Mouse (Mus musculus): Measurements from ENCODE around the gene Slc4a1ap.
"Not testable (repeated sequence)": the region's sequence is repeated elsewhere in the genome, so short reads cannot be mapped to it uniquely, and the experiment has no call there.

Gene Slc4a1ap

GRCm38 (mm10) chr5:31567951-31568657 is 41.3 kb downstream of the Slc4a1ap start:
- no peak for DNase-seq (ENCODE audit: low spot score)

- peak; percentile 35 for DNase-seq (ENCODE audit: low spot score)
Observed at GRCm38 (mm10) chr5:31571023-31571608, 44.3 kb downstream of the Slc4a1ap start.

GRCm38 (mm10) chr5:31573722-31574121 is 46.9 kb downstream of the Slc4a1ap start:
- no peak for DNase-seq (ENCODE audit: low spot score)

- no peak for DNase-seq (ENCODE audit: low spot score)
Observed at GRCm38 (mm10) chr5:31576539-31576975, 49.8 kb downstream of the Slc4a1ap start.

GRCm38 (mm10) chr5:31581263-31581662 is 54.5 kb downstream of the Slc4a1ap start:
- DNase-seq (ENCODE audit: low spot score): no peak

GRCm38 (mm10) chr5:31581932-31582331 is 55.1 kb downstream of the Slc4a1ap start:
- DNase-seq (ENCODE audit: low spot score): no peak

GRCm38 (mm10) chr5:31583261-31583660 is 56.5 kb downstream of the Slc4a1ap start:
- no peak for DNase-seq (ENCODE audit: low spot score)

GRCm38 (mm10) chr5:31585526-31585925 is 58.7 kb downstream of the Slc4a1ap start:
- DNase-seq (ENCODE audit: low spot score): no peak

GRCm38 (mm10) chr5:31588016-31588415 is 61.2 kb downstream of the Slc4a1ap start:
- no peak for DNase-seq (ENCODE audit: low spot score)

GRCm38 (mm10) chr5:31588672-31589071 is 61.9 kb downstream of the Slc4a1ap start:
- not testable (repeated sequence) for DNase-seq (ENCODE audit: low spot score)

GRCm38 (mm10) chr5:31589711-31590319 is 63.0 kb downstream of the Slc4a1ap start:
- DNase-seq (ENCODE audit: low spot score): no peak

- no peak for DNase-seq (ENCODE audit: low spot score)
Observed at GRCm38 (mm10) chr5:31591122-31591521, 64.3 kb downstream of the Slc4a1ap start.

GRCm38 (mm10) chr5:31595868-31596267 is 69.1 kb downstream of the Slc4a1ap start:
- no peak for DNase-seq (ENCODE audit: low spot score)

GRCm38 (mm10) chr5:31596481-31597429 is 70.0 kb downstream of the Slc4a1ap start, which contains the start of gene Mrpl33:
Gene Mrpl33, plus strand, starts transcription at chr5:31596935.
- DNase-seq (ENCODE audit: low spot score): peak; percentile 29

- no peak for DNase-seq (ENCODE audit: low spot score)
Observed at GRCm38 (mm10) chr5:31597430-31597944, 70.7 kb downstream of the Slc4a1ap start.

GRCm38 (mm10) chr5:31598121-31598520 is 71.3 kb downstream of the Slc4a1ap start:
- DNase-seq (ENCODE audit: low spot score): no peak

GRCm38 (mm10) chr5:31598579-31598978 is 71.8 kb downstream of the Slc4a1ap start:
- peak; percentile 24 for DNase-seq (ENCODE audit: low spot score)

- DNase-seq (ENCODE audit: low spot score): no peak
Observed at GRCm38 (mm10) chr5:31599161-31599560, 72.4 kb downstream of the Slc4a1ap start.

GRCm38 (mm10) chr5:31601162-31601722 is 74.4 kb downstream of the Slc4a1ap start:
- no peak for DNase-seq (ENCODE audit: low spot score)

GRCm38 (mm10) chr5:31602377-31602776 is 75.6 kb downstream of the Slc4a1ap start:
- peak; percentile 42 for DNase-seq (ENCODE audit: low spot score)

- DNase-seq (ENCODE audit: low spot score): no peak
Observed at GRCm38 (mm10) chr5:31603766-31604165, 77.0 kb downstream of the Slc4a1ap start.
